Mouse (Mus musculus) lung, postnatal 0 days (tissue): ENCODE data around the gene Mgat5.

Experiments used
- CTCF ChIP-seq: IDR thresholded peaks from 2 replicates; pipeline ENCODE4 v1.5.1; 2016; ENCODE audit warnings: antibody characterized with exemption, mild to moderate bottlenecking
- EP300 ChIP-seq: IDR thresholded peaks from 2 replicates; pipeline ENCODE4 v1.6.1; 2016; ENCODE audit warnings: antibody characterized with exemption, mild to moderate bottlenecking, control low read depth

DNA sequence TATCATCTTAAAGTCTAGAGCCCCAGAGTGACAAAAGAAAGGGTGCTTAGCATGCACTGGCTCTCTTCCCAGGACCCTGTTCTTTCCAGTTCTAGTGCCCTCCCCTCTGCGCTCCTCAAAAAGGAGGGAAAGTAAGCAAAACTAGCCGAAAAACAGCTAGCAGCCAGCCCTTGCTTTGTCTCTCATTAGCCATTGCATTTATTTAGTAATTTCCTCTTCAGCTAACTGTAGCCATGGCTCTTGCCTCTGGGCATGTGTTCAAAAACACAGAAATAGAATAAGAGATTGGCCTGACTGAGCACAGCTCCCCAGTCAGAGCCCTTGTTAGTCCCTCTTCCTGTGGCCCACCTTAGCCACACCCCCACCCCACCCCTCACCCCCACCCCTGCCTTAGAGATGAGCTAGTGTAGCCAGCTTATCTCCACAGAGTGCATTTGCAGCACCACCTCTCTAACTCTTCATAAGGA, 204.2 kb downstream of the Mgat5 start:
- no peak for TF ChIP-seq CTCF
- TF ChIP-seq EP300, result no peak
